17 mouse cellular contexts compared by ENCODE assay signal in the genomic region with DNA sequence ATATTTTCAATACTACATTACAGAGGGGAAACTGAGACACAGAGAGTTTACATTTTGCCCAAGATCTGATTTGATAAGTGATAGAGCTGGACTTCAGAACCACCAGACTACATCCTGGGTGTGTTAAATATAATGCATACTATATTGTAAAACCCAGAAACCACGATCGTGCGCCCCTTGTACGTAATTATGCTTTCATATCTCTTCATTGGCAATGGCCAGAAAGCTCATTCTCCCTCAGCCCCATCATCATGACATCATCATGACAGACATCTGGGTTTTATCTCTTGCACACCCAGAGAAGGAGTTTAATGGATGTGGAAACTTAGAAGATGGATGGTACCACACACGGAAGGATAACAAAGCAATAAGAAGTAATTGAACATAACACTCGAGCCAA.
"Had no signal": no experiment of that assay in that cellular context is flagged by ENCODE, and none has a peak within 500 bp of the region (broad histone marks: within the 10 kb centered on the region; RNA-seq: fewer than 3 reads in every experiment).

No protein-coding gene starts in this region.

- H3K4me3 ChIP-seq: intestine, embryonic 15.5 days; liver, embryonic 13.5 days; megakaryocyte, embryonic 14.5 days; midbrain, embryonic 10.5 days; midbrain, embryonic 15.5 days; neural tube, embryonic 12.5 days; neural tube, embryonic 15.5 days had no signal

- H3K27ac ChIP-seq: intestine, embryonic 15.5 days; kidney, postnatal 0 days; liver, embryonic 13.5 days; midbrain, embryonic 10.5 days; midbrain, embryonic 15.5 days; neural tube, embryonic 12.5 days; neural tube, embryonic 15.5 days had no signal

- H3K4me2 ChIP-seq: intestine, embryonic 15.5 days; liver, embryonic 13.5 days; lung, embryonic 14.5 days; midbrain, embryonic 15.5 days; neural tube, embryonic 12.5 days; neural tube, embryonic 15.5 days had no signal

- H3K27me3 ChIP-seq: intestine, embryonic 15.5 days; liver, embryonic 13.5 days; midbrain, embryonic 15.5 days; neural tube, embryonic 12.5 days; neural tube, embryonic 15.5 days had no signal

- H3K9ac ChIP-seq: intestine, embryonic 15.5 days; liver, embryonic 13.5 days; lung, embryonic 14.5 days; midbrain, embryonic 15.5 days; neural tube, embryonic 12.5 days; neural tube, embryonic 15.5 days had no signal

- H3K9me3 ChIP-seq: intestine, embryonic 15.5 days; liver, embryonic 13.5 days; megakaryocyte, embryonic 14.5 days; midbrain, embryonic 10.5 days; midbrain, embryonic 15.5 days; neural tube, embryonic 12.5 days; neural tube, embryonic 15.5 days had no signal

- DNase-seq: kidney, adult 11 months; kidney, adult 8-10 months; kidney, postnatal 36 days; left cerebral cortex, postnatal 4 days; liver, embryonic 13.5 days; lung, embryonic 14.5 days; lung, postnatal 36 days; thymus, adult 18-20 months; thymus, postnatal 36 days had no signal

- H3K36me3 ChIP-seq: intestine, embryonic 15.5 days; liver, embryonic 13.5 days; midbrain, embryonic 10.5 days; midbrain, embryonic 15.5 days; neural tube, embryonic 12.5 days; neural tube, embryonic 15.5 days had no signal

- ATAC-seq: intestine, embryonic 15.5 days; lung, postnatal 0 days; midbrain, embryonic 15.5 days had no signal

- H3K4me1 ChIP-seq: liver, embryonic 13.5 days; midbrain, embryonic 10.5 days; midbrain, embryonic 15.5 days; neural tube, embryonic 12.5 days; neural tube, embryonic 15.5 days had no signal
